Mouse (Mus musculus): ENCODE measurements around the gene Tmem184a. TPM values are rescaled to one million over a fixed set of nuclear protein-coding genes. Genes with fewer than 3 reads are reported as not detected.

Tmem184a gene
- total RNA-seq, 2 experiments from 2014 or later: 2.0 TPM; not detected in 1

Other genes starting within 250 kb of the Tmem184a start
- 13.2 and 13.9 TPM in 2 replicates for gene Micall2, start 83.6 kb downstream of the Tmem184a start, total RNA-seq (2014; fragmentation: Nextera tagmentation)
- 2.6 and 5.7 TPM in 2 replicates for gene Micall2, start 83.6 kb downstream of the Tmem184a start, total RNA-seq (2017)
- 106 and 117 TPM in 2 replicates for gene Ints1, start 44.2 kb downstream of the Tmem184a start, total RNA-seq (2014; fragmentation: Nextera tagmentation)
- 33.9 and 34.7 TPM in 2 replicates for gene Ints1, start 44.2 kb downstream of the Tmem184a start, total RNA-seq (2017)
- gene Mafk, start 28.4 kb downstream of the Tmem184a start, total RNA-seq (2014; fragmentation: Nextera tagmentation): 23.8 and 24.3 TPM in 2 replicates
- 40.1 and 49.3 TPM in 2 replicates for gene Mafk, start 28.4 kb downstream of the Tmem184a start, total RNA-seq (2017)
- gene Gm26938, start 6.5 kb upstream of the Tmem184a start, total RNA-seq (2014; fragmentation: Nextera tagmentation): not detected in 2 replicates
- not detected in 2 replicates for gene Gm26938, start 6.5 kb upstream of the Tmem184a start, total RNA-seq (2017)
- 95.3 and 101 TPM in 2 replicates for gene Psmg3, start 7.0 kb upstream of the Tmem184a start, total RNA-seq (2014; fragmentation: Nextera tagmentation)
- gene Psmg3, start 7.0 kb upstream of the Tmem184a start, total RNA-seq (2017): 12.7 and 16.0 TPM in 2 replicates
- 0.13 TPM in 1 of 2 replicates, not detected in the other for gene Elfn1, start 88.0 kb upstream of the Tmem184a start, total RNA-seq (2014; fragmentation: Nextera tagmentation)
- gene Elfn1, start 88.0 kb upstream of the Tmem184a start, total RNA-seq (2017): not detected in 2 replicates

Data from megakaryocyte-erythroid progenitor cell, adult 5-6 weeks (primary cell).